8 mouse cellular contexts compared by ENCODE assay signal in genomic region chr2:172938761-172939638, GRCm38 (mm10). TPM values are rescaled to one million over a fixed set of nuclear protein-coding genes. Genes with fewer than 3 reads are reported as not detected.
A peak's percentile ranks its signal among the peaks of the same experiment; 100 is the strongest.
DNase-seq lines count a peak whose midpoint lies in the region; ATAC-seq lines count a peak whose summit lies in the region.

No protein-coding gene starts in this region.

- H3K4me1 ChIP-seq in forebrain, embryonic 10.5 days = peaks cover 82% of the 10 kb centered on the region
- peaks cover 55% of the 10 kb centered on the region for H3K4me1 ChIP-seq in midbrain, embryonic 11.5 days (ENCODE audit: control insufficient read depth, insufficient read depth, low read length)

- no peaks in the 10 kb centered on the region for H3K36me3 ChIP-seq in forebrain, embryonic 10.5 days (replicated peaks)
- H3K36me3 ChIP-seq in midbrain, embryonic 11.5 days (ENCODE audit: control insufficient read depth, insufficient read depth, low read length) = no peaks in the 10 kb centered on the region

- H3K27me3 ChIP-seq in forebrain, embryonic 10.5 days (ENCODE audit: poor library complexity, severe bottlenecking) = peaks cover 99% of the 10 kb centered on the region
- peaks cover 86% of the 10 kb centered on the region for H3K27me3 ChIP-seq in midbrain, embryonic 11.5 days (ENCODE audit: control insufficient read depth, insufficient read depth, low read length)

- peak; percentile 49 for DNase-seq in urinary bladder, adult 2 months (ENCODE audit: low spot score)
- no peak for DNase-seq in urinary bladder, postnatal 4 days (ENCODE audit: low spot score in 2 of 2)
- peak; percentile 68 for DNase-seq in forebrain, embryonic 10.5 days (ENCODE audit: extremely low spot score, low spot score)
- peak; percentile 82 for DNase-seq in kidney, adult 18-20 months
- DNase-seq in midbrain, embryonic 11.5 days (ENCODE audit: low spot score, missing footprints) = peak; percentile 98
- peak; percentile 74 for DNase-seq in thymus, postnatal 14 days
- no peak for DNase-seq in gastrocnemius, postnatal 10 days

- under 1% methylated on average over 57 of the region's 57 CpGs for WGBS in forebrain, embryonic 10.5 days
- WGBS in midbrain, embryonic 11.5 days = under 1% methylated on average over 57 of the region's 57 CpGs

- ATAC-seq in midbrain, embryonic 11.5 days (ENCODE audit: low FRiP score) = no peak
- ATAC-seq in megakaryocyte-erythroid progenitor cell, adult 5-6 weeks (replicated peaks; ENCODE audit: low FRiP score, low TSS enrichment, poor library complexity, severe bottlenecking) = no peak

- H3K9ac ChIP-seq in midbrain, embryonic 11.5 days (ENCODE audit: low read length) = peak overlapping the region; percentile 49

- peak overlapping the region; percentile 90 for H3K27ac ChIP-seq in forebrain, embryonic 10.5 days
- H3K27ac ChIP-seq in midbrain, embryonic 11.5 days (ENCODE audit: low read depth, low read length) = 0 out of 2 replicates have a peak overlapping the region, but pooled peaks have one; percentile 5

- peak overlapping the region; percentile 85 for H3K4me2 ChIP-seq in midbrain, embryonic 11.5 days

- H3K4me3 ChIP-seq in forebrain, embryonic 10.5 days = peak overlapping the region; percentile 71
- H3K4me3 ChIP-seq in midbrain, embryonic 11.5 days (ENCODE audit: low read depth, low read length) = peak overlapping the region; percentile 40

- H3K9me3 ChIP-seq in forebrain, embryonic 10.5 days = no peaks in the 10 kb centered on the region
- H3K9me3 ChIP-seq in midbrain, embryonic 11.5 days (ENCODE audit: control insufficient read depth, low read length) = no peaks in the 10 kb centered on the region

RNA-seq across cellular contexts. Expression of gene Bmp7, which starts 1.1 kb away (rescaled TPM):
- 33.2 and 35.4 TPM in 2 replicates for polyA plus RNA-seq in urinary bladder, adult 2 months (2012; rRNA removed)
- polyA plus RNA-seq in forebrain, embryonic 10.5 days (2016; fragmentation: Nextera tagmentation; extraction: Ambion mirVana) = 21.2 and 21.4 TPM in 2 replicates
- polyA plus RNA-seq in midbrain, embryonic 11.5 days (2014; fragmentation: Nextera tagmentation; extraction: Ambion mirVana) = 17.3 and 20.2 TPM in 2 replicates
- not detected in 2 replicates for total RNA-seq in megakaryocyte-erythroid progenitor cell, adult 5-6 weeks (2014; fragmentation: Nextera tagmentation)
- total RNA-seq in megakaryocyte-erythroid progenitor cell, adult 5-6 weeks (2017) = not detected in 2 replicates
- 1 to 10 TPM; 1.6 to 2.4 TPM for total RNA-seq in gastrocnemius, postnatal 10 days (2021)

RNA-seq across cellular contexts. Expression of gene Spo11, which starts 38.5 kb away (rescaled TPM):
- polyA plus RNA-seq in urinary bladder, adult 2 months (2012; rRNA removed) = 0.31 and 0.61 TPM in 2 replicates
- 0.42 and 0.73 TPM in 2 replicates for polyA plus RNA-seq in forebrain, embryonic 10.5 days (2016; fragmentation: Nextera tagmentation; extraction: Ambion mirVana)
- polyA plus RNA-seq in midbrain, embryonic 11.5 days (2014; fragmentation: Nextera tagmentation; extraction: Ambion mirVana) = 0.25 and 0.26 TPM in 2 replicates
- 2.1 and 2.6 TPM in 2 replicates for total RNA-seq in megakaryocyte-erythroid progenitor cell, adult 5-6 weeks (2014; fragmentation: Nextera tagmentation)
- 0.53 TPM in 1 of 2 replicates, not detected in the other for total RNA-seq in megakaryocyte-erythroid progenitor cell, adult 5-6 weeks (2017)
- total RNA-seq in gastrocnemius, postnatal 10 days (2021) = not detected

Comparison
In these comparisons a context has a peak if more than half of its experiments do, and no peak if none do; other contexts are left out.
1. DNase-seq: peak in urinary bladder, adult 2 months (single experiment), forebrain, embryonic 10.5 days (single experiment), kidney, adult 18-20 months (single experiment), midbrain, embryonic 11.5 days (single experiment) and thymus, postnatal 14 days (single experiment); none in urinary bladder, postnatal 4 days (0 of 2) and gastrocnemius, postnatal 10 days (single experiment).